Mouse (Mus musculus) adrenal gland (tissue): ENCODE results near the gene Slc35b2.

Experiments
- intact Hi-C: fragments of 180-260 bp; cut with DNase I; formaldehyde crosslinking; loops from one replicate; pipeline ENCODE4 v1.15.1; 2025

Slc35b2 gene

DNA sequence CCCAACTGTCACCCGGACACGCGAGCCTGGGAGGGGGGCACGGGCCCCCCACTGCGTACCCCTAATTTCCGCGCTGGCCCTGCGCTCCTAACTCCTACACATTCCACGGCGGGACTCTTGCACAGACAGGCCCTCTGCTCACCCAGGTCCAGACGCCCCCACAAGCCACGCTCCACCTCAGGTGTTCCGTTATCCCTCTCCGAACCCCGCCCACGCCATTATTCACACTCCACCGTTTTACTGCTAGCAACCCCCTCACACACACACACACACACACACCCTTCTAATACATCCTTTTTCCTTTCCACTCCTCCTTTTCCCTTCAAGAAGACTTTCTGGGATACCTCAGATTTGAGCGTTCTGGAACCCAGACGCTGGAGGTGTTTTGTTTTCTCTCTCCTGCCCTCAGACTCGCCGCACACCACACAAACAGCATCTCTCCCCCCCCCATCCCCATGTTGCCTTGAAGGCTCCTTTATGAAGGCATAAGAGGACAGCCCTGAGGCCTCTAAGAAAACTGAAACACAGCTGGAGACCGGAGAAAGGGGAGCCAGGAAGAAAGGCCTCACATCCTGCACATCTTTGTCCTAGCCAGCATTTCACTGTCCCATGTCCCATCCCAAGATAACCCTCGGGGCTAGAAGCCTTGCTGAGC is 32.2 kb downstream of the Slc35b2 start:
- intact Hi-C loops: no loop called here

DNA sequence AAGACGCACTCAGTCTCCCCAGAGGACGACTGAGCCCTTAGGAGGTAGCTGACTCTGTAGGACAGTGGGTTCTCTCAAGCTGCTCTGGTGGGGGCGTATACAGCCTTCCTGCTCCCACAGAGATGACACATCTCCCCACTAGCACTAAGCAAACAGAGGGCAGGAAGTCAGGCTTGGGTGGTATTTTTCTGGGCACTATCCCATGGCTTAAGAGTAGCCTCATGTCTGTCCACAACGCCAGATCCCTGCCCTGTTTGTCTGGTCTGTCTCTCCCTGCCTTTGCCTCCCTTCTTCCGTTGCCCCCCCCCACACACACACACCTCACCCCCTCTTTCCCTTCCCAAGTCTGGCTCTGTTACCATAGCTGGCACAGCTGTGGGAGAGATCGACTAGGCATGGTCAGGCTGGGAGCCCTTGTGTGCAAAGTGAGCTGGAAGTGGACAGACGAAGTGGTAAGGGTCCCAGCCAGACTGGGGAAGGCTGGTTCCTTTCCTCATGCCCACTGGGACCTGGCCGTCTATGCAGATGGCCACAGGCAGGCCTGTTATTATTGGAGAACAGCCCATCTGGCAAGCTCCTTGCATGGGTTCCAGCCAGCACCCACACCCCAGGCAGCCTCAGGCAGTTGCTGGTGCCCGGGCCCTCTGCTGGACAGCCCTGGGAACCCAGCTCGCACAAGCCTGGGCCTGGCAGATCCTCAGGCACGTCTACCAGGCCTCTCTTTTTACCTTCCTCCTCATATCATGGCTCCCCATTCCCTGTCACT is 33.1 kb downstream of the Slc35b2 start:
- intact Hi-C loops: no loop called here

DNA sequence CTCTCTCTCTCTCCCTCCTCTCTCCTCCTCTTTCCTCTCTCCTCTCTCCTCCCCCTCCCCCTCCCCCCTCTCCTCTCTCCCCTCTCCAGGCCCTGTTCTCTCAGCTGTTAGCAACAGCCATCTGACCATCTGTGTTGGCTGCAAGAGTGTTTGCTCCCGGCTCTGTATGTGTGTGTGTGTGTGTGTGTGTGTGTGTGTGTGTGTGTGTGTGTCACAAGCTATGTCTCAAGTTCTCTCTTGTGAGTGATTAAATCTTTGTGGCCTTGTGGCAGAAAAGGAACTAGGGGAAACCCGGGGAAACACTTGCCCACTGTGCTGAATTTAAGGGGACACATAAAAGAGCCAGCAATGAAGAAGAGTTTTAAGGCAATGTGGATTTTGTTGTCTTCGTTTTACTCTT is 34.1 kb downstream of the Slc35b2 start:
- intact Hi-C loops: no loop called here

DNA sequence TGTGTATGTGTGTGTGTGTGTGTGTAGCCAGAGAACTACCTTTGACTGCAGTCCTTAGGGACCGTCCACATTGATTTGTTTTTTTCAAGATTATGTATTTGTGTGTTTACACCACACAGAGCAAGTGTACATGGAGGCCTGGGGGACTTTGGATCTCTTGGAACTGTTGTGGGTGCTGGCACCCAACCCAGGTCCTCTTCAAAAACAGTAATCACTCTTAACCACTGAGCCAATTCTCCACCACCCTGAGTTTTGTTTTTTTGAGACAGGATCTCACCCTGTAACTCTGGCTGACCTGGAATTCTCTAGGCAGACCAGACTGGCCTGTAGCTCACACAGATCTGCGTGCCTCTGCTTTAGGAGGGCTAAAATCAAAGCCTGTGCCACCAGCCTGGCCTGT is 34.7 kb downstream of the Slc35b2 start:
- intact Hi-C loops: no loop called here

DNA sequence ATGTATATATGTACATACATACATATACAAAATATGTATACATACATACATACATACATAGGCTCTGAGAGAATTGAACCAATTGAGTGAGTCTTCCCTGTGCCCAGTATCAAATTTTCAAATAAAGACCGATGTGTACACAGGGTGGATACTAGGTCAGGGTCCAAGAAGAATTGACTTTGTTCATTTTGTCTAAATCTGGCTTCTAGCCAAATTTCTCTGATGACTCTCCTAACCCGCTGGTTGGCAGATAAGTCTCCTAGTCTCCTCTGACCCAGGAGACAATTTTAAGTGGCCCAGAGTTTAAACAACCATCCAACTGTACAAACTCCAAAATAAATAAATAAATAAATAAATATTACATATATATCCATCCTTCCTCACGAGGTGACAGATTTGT is 35.2 kb downstream of the Slc35b2 start:
- intact Hi-C loops: no loop called here

DNA sequence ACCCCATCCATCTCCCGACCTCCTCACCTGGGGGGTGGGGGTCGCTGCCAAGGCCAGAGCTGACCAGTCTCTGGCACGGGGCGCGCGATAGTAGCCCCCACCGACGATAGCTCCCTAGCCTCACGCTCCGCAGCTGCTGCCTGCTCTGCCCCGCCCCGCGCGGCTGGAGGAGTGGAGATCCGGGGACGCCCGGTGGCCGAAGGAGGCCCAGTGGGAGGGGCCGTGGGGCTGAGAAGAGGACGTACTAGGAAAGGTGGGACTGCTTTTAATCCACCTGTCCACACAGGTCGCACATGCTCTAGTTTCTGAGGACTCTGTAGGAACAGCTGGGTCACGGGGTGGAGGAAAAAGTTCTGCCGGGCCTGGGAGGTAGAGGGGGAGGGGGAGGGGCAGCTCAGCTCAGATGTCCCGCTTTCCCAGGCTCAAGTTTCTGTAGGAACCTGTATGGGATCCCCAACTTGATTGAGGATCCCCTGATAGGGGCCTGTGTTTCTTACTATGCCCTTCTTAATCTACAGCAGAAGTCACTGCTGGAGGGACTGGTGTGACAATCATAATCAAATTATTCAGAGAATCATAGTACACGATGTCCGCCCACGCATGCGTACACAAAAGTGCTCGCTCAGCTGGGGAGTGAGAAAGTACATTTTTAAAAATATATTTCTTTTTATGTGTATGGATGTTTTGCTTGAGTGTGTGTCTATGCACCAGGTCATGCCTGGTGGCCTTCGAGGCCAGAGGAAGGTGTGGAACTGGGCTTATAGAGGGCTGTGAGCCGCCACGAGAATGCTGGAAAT is 36.0 kb downstream of the Slc35b2 start, which contains the start of gene Slc29a1:
TSS of gene Slc29a1 (minus strand) at position 161 of the 797 bp plus-strand sequence.
- intact Hi-C loops: no loop called here

DNA sequence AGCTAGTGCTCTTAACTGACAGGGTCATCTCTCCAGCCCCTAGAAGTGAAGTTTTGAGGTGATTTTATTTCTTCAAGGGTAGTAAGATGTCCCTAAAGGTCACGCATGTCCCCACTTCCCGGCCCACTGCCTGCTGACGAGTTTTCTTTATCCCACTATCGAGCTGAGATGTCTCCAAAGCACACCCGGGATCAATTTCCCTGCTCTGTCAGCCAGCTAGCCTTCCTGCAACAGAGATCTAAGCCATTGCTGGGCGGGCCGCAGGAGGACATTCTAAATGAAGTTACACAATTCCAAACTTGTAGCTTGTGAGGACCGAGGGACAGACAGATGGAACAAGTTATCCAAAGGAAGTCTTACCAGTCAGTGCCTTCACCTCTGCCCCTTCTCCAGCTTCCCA is 36.6 kb downstream of the Slc35b2 start:
- intact Hi-C loops: no loop called here

DNA sequence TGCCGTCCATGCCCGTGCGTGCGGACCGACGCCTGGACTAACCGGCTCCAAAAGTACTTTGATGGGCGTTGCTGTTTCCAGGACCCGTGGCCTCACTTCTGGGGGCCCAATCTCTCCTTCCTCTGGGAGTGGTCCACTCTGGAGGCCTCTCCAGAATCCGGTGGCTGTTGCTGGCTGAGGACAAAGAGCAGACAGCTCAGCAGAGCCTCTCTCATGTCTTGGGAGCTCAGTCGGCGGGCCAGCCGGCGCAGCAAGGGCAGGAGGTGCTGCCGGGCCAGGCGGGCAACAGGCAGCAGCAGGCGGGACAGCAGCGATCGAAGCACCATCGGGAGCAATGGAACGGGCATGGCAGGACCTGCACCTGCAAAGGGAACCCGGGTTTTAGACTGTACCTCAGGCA is 37.7 kb downstream of the Slc35b2 start:
- intact Hi-C loops: no loop called here

DNA sequence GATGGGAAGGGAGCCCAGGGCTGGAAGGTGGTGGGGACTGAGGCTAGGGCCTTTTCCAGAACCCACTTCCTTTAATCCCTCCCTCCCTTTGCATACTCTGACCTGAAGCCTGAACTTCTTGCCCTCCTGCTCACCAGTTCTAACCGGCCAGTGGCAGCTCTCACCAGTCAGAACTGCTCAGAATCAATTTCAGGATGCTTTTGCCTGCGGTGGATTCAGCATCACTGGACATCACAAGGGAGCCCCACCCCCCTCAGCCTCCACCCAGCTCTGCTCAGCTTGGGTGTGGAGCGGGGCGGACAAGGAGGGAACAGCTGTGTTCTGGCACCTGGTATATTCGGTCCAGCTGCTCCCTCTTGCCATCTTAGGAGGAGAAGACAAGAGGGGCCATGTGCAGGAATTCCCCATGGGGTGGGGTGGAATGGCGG is 38.2 kb downstream of the Slc35b2 start, which contains the start of gene Mymx:
TSS of gene Mymx (minus strand) at position 226 of the 428 bp plus-strand sequence.
- intact Hi-C loops: no loop called here

DNA sequence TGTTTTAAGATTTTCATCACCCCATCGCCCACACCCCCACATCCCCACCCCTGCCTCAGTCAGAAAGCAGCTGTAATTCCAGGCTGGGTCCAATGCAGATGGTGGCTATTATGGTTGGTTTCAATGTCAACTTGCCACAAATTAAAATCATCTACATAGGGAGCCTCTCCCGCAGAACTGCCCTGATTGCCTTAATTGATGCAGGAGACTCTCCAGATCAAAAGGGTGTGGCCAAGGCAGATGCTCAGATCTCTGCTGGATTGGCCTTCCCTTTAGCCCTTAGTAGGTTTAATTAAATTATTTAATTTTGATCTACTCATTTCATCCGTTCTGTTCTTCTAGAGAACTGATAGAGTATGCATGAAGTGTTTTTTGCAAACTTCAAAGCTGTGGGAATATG is 39.3 kb downstream of the Slc35b2 start:
- intact Hi-C loops: no loop called here

DNA sequence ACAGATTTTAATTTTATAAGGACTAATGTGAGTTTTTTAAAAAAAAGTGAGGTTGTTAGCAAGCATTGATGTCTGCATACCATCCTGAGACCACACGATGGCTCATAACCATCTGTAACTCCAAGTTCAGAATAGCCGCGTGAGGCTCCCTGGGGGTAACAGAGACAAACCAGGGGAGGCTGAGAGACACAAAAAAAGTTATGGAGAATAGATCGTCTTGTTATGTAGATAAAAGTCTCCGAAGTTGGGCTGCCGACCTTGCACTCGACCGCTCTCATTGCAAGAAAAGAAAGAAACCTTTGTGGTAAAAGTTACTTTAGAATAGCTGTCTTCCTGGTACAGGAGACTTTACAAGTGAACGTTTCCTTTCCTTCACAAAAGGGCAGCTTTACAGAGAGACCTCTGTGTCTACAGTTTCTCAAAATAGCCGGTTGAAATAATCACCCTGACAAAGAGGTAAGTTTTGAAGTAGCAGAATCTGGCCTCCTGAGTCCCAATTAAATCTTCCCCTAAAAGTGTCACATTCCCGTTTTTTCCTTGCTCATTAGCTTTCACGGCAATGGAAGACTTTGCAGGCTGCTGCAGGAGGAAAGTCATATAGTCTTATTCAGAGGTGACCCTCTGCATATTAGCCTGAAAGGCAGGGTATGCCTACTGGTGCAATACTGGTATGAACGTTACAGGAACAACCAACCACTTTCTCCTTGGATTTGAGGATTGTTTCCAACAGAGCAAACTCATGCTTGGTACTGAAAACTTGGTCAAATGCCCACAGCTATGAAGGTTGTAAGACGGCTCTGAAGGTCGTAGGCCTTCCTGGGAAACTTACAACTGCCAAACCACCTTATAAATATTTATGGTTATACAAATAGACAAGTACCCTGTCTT is 43.6 kb downstream of the Slc35b2 start:
- intact Hi-C loops: no loop called here

DNA sequence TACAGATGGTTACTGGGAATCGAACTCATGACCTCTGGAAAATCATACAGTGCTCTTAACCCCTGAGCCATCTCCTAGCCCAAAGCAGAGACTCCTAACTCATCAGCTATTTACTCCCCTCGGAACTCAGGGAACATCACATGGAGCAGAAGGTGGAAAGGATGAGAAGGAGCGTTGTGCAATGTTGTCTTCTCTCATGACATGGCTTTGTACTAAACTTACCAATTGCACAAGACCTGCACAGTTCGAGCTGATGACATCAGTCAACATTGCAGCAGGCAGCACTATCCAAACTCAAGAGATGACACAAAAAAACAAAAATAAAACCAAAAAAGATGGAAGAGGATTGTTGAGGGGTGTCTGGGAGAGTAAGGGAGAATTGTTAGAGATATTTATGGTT is 44.7 kb downstream of the Slc35b2 start:
- intact Hi-C loops: no loop called here

DNA sequence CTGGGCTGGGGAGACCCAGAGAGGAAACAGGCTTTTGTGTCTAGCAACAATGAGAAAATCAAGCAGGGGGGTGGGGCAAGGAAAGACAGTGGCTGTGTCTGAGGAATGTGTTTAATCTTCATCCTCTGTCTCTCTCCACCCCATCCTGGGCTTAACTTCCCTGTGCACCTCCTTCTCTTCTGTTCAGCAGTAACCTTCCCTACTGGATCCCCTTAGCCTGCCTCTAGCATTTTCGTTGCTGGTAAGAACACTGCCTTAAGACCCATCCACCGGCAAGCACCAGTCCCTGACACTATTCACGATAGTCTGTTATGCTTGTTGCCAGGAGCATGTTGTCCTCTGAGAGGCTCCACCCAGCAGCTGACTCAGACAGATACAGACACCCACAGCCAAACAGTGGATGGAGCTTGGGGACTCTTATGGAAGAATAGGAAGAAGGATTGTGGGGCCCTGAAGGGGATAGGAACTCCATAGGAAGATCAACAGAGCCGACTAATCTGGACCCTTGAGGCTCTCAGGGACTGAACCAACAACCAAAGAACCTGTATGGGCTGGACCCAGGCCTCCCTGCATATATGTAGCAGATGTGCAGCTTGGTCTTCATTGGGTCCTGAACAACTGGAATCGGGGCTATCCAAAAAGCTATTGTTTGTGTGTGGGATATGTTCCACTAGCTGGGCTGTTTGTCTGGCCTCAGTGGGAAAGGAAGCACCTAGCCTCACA is 46.6 kb downstream of the Slc35b2 start:
- intact Hi-C loops: no loop called here

DNA sequence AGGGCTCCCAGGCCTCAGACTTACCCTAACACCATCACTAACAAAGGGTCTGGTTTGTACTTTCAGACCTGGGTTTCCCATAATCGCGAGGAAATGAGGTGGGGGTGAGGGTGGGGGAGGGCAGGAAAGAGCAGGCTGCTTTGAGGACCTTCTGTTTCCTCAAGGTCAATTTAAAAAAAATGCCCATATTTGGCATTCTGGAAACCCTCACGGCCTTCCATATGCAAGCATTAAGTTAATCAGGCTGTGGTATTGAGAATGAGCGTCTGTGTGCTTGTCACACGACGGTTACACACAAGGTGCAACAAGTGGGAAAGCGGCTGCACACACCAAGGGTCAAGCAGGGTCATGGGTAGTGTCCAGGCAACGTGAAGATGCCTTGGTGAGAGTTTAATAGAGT is 48.3 kb downstream of the Slc35b2 start:
- intact Hi-C loops: no loop called here

DNA sequence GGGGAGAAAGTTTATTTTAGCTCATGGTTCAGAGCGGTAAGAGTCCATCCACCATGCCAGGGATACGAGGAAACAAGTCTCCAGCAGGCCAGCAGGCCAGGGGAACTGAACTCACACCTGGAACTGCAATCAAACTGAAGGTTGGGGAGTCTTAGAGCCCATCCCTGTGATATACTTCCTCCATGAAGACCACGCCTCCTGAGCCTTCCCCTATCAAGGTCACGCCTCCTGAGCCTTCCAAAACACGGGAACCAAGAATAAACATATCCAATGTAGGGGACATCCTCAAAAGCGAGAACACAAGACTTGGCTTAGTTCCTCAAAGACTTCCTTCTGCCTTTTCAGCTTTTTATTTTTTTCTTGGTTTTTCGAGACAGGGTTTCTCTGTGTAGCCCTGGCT is 49.2 kb downstream of the Slc35b2 start:
- intact Hi-C loops: no loop called here

DNA sequence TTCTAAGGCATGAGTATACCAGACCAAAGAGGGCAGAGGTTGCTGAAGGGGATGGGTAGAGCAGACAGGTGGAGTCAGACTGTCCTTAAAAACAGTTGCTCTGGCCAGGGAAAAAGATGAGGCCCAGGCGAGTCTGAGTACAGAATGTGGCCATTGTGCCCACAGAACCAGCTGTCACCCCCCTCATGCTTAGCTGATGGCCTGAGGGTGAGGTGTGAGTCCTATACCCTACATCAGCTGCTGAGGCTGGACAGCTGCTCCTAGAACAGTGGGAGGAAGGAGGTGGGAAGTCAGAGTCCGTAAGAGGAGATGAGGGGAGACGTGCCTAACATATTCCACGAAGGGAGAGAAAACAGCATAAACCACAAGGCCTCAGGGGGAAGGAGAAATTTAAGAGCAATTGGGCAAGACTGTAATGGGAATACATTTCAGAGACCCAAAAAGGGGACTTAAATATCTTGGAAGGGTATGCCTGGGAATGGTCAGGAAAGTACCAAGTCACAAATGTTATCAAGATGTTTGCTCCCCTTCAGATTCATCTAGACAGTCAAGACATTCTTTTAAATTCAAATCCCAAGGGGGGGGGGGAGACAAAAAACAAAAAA is 52.5 kb downstream of the Slc35b2 start:
- intact Hi-C loops: no loop called here

DNA sequence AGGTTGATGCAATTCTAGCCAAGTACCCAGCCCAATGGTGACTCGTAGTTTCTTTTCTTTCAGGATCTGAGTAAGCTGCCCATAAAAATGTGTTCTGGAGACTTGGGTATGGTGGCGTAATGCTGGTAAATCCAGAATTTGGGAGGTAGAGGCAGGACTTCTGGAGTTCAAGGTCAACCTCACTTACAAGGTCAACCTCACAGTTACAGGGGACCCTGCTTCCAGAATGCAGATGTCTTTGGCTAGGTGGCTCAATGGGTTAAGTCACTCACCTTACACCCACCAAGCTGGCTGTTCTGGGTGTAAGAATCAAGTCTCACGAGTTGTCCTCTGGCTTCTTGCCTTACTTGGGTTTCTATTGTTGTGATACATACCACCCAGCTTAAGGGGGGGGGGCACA is 53.0 kb downstream of the Slc35b2 start:
- intact Hi-C loops: no loop called here
